Mouse (Mus musculus): ENCODE data around the gene Hspa12b. TPM values are rescaled to one million over a fixed set of nuclear protein-coding genes. Genes with fewer than 3 reads are reported as not detected.

Gene Hspa12b
- polyA plus RNA-seq, 1 experiment, result 3.5 TPM

GRCm38 (mm10) chr2:131145121-131145520 lies 18.0 kb downstream of the Hspa12b start:
- H3K36me3 ChIP-seq (ENCODE audit: control insufficient read depth, insufficient read depth, low read length), result no peaks in the 10 kb centered on the region; the same call in 1 of the 2 replicates

GRCm38 (mm10) chr2:131145536-131145935 lies 18.5 kb downstream of the Hspa12b start:
- no peaks in the 10 kb centered on the region for H3K4me1 ChIP-seq (replicated peaks; ENCODE audit: control insufficient read depth, insufficient read depth, low read length)
- no peak overlapping the region for H3K27ac ChIP-seq (ENCODE audit: control insufficient read depth, insufficient read depth, low read length)
- WGBS, result 99% methylated on average over 2 of the region's 2 CpGs
- TF ChIP-seq POLR2A (IDR thresholded peaks at IDR 0.05; ENCODE audit: control insufficient read depth, extremely low read depth, insufficient read depth, low read length, poor library complexity), result no peak
- TF ChIP-seq CTCF (IDR thresholded peaks at IDR 0.05; ENCODE audit: borderline replicate concordance, control insufficient read depth, extremely low read depth, insufficient read depth, low read length, poor library complexity), result no peak
- no peak overlapping the region for H3K4me3 ChIP-seq (ENCODE audit: control insufficient read depth, insufficient read depth, low read length)
- no peak for DNase-seq
- H3K27me3 ChIP-seq (ENCODE audit: control insufficient read depth, insufficient read depth, low read length), result no peaks in the 10 kb centered on the region
- H3K36me3 ChIP-seq (ENCODE audit: control insufficient read depth, insufficient read depth, low read length), result no peaks in the 10 kb centered on the region; the same call in 1 of the 2 replicates

More at GRCm38 (mm10) chr2:131145121-131145520, 18.0 kb downstream of the Hspa12b start:
- 90% methylated on average over 13 of the region's 13 CpGs for WGBS
- no peak for TF ChIP-seq CTCF (IDR thresholded peaks at IDR 0.05; ENCODE audit: borderline replicate concordance, control insufficient read depth, extremely low read depth, insufficient read depth, low read length, poor library complexity)
- no peak for TF ChIP-seq POLR2A (IDR thresholded peaks at IDR 0.05; ENCODE audit: control insufficient read depth, extremely low read depth, insufficient read depth, low read length, poor library complexity)
- Histone ChIP-seq H3K4me1 (replicated peaks; ENCODE audit: control insufficient read depth, insufficient read depth, low read length) (no peaks in the 10 kb centered on the region), H3K27ac (ENCODE audit: control insufficient read depth, insufficient read depth, low read length) (no peak overlapping the region), H3K4me3 (ENCODE audit: control insufficient read depth, insufficient read depth, low read length) (no peak overlapping the region), H3K27me3 (ENCODE audit: control insufficient read depth, insufficient read depth, low read length) (no peaks in the 10 kb centered on the region)
- DNase-seq, result no peak

GRCm38 (mm10) chr2:131146193-131147042 lies 19.3 kb downstream of the Hspa12b start:
- TF ChIP-seq POLR2A (IDR thresholded peaks at IDR 0.05; ENCODE audit: control insufficient read depth, extremely low read depth, insufficient read depth, low read length, poor library complexity) (no peak), CTCF (IDR thresholded peaks at IDR 0.05; ENCODE audit: borderline replicate concordance, control insufficient read depth, extremely low read depth, insufficient read depth, low read length, poor library complexity) (no peak)
- Histone ChIP-seq H3K4me3 (ENCODE audit: control insufficient read depth, insufficient read depth, low read length) (no peak overlapping the region), H3K27me3 (ENCODE audit: control insufficient read depth, insufficient read depth, low read length) (no peaks in the 10 kb centered on the region), H3K4me1 (replicated peaks; ENCODE audit: control insufficient read depth, insufficient read depth, low read length) (no peaks in the 10 kb centered on the region), H3K27ac (ENCODE audit: control insufficient read depth, insufficient read depth, low read length) (no peak overlapping the region), H3K36me3 (ENCODE audit: control insufficient read depth, insufficient read depth, low read length) (no peaks in the 10 kb centered on the region; the same call in 1 of the 2 replicates)
- DNase-seq, result no peak
- WGBS, result 90% methylated on average over 21 of the region's 21 CpGs

GRCm38 (mm10) chr2:131147043-131147365 lies 19.9 kb downstream of the Hspa12b start:
- Histone ChIP-seq H3K27ac (ENCODE audit: control insufficient read depth, insufficient read depth, low read length) (no peak overlapping the region), H3K4me3 (ENCODE audit: control insufficient read depth, insufficient read depth, low read length) (no peak overlapping the region), H3K27me3 (ENCODE audit: control insufficient read depth, insufficient read depth, low read length) (no peaks in the 10 kb centered on the region), H3K4me1 (replicated peaks; ENCODE audit: control insufficient read depth, insufficient read depth, low read length) (no peaks in the 10 kb centered on the region), H3K36me3 (ENCODE audit: control insufficient read depth, insufficient read depth, low read length) (no peaks in the 10 kb centered on the region; the same call in 1 of the 2 replicates)
- TF ChIP-seq POLR2A (IDR thresholded peaks at IDR 0.05; ENCODE audit: control insufficient read depth, extremely low read depth, insufficient read depth, low read length, poor library complexity) (no peak), CTCF (IDR thresholded peaks at IDR 0.05; ENCODE audit: borderline replicate concordance, control insufficient read depth, extremely low read depth, insufficient read depth, low read length, poor library complexity) (no peak)
- DNase-seq, result no peak
- WGBS, result 97% methylated on average over 8 of the region's 8 CpGs

GRCm38 (mm10) chr2:131148353-131149253 lies 21.5 kb downstream of the Hspa12b start:
- Histone ChIP-seq H3K27me3 (ENCODE audit: control insufficient read depth, insufficient read depth, low read length) (no peaks in the 10 kb centered on the region), H3K4me3 (ENCODE audit: control insufficient read depth, insufficient read depth, low read length) (no peak overlapping the region), H3K4me1 (replicated peaks; ENCODE audit: control insufficient read depth, insufficient read depth, low read length) (no peaks in the 10 kb centered on the region), H3K27ac (ENCODE audit: control insufficient read depth, insufficient read depth, low read length) (no peak overlapping the region), H3K36me3 (ENCODE audit: control insufficient read depth, insufficient read depth, low read length) (no peaks in the 10 kb centered on the region; the same call in 1 of the 2 replicates)
- TF ChIP-seq POLR2A (IDR thresholded peaks at IDR 0.05; ENCODE audit: control insufficient read depth, extremely low read depth, insufficient read depth, low read length, poor library complexity) (no peak), CTCF (IDR thresholded peaks at IDR 0.05; ENCODE audit: borderline replicate concordance, control insufficient read depth, extremely low read depth, insufficient read depth, low read length, poor library complexity) (no peak)
- DNase-seq, result no peak
- 92% methylated on average over 8 of the region's 8 CpGs for WGBS

GRCm38 (mm10) chr2:131149254-131149578 lies 22.1 kb downstream of the Hspa12b start:
- Histone ChIP-seq H3K4me3 (ENCODE audit: control insufficient read depth, insufficient read depth, low read length) (no peak overlapping the region), H3K4me1 (replicated peaks; ENCODE audit: control insufficient read depth, insufficient read depth, low read length) (no peaks in the 10 kb centered on the region), H3K27ac (ENCODE audit: control insufficient read depth, insufficient read depth, low read length) (no peak overlapping the region), H3K36me3 (ENCODE audit: control insufficient read depth, insufficient read depth, low read length) (no peaks in the 10 kb centered on the region; the same call in 1 of the 2 replicates), H3K27me3 (ENCODE audit: control insufficient read depth, insufficient read depth, low read length) (no peaks in the 10 kb centered on the region)
- whole genome bisulfite sequencing, result 98% methylated on average over 3 of the region's 3 CpGs
- DNase-seq, result no peak
- no peak for TF ChIP-seq CTCF (IDR thresholded peaks at IDR 0.05; ENCODE audit: borderline replicate concordance, control insufficient read depth, extremely low read depth, insufficient read depth, low read length, poor library complexity)
- TF ChIP-seq POLR2A (IDR thresholded peaks at IDR 0.05; ENCODE audit: control insufficient read depth, extremely low read depth, insufficient read depth, low read length, poor library complexity), result no peak

Measured in thymus, adult 2 months (tissue).